Mouse (Mus musculus) cortical plate, adult 2 months (tissue): Measurements from ENCODE around the gene Thsd7b.

Experiments
- CTCF ChIP-seq: fragments of 200-500 bp; IDR thresholded peaks from 2 replicates; pipeline ENCODE4 v1.5.1; 2011; ENCODE audit warnings: mild to moderate bottlenecking, control low read depth, low read length; ENCODE audit not compliant: insufficient read depth; ENCODE audit errors: extremely low read depth
- POLR2A ChIP-seq: fragments of 200-500 bp; IDR thresholded peaks from 2 replicates; pipeline ENCODE4 v1.6.1; 2011; ENCODE audit warnings: mild to moderate bottlenecking, low read length, control low read depth; ENCODE audit not compliant: insufficient read depth; ENCODE audit errors: extremely low read depth

- TF ChIP-seq CTCF (no peak), POLR2A (no peak)
Observed at GRCm38 (mm10) chr1:130099227-130099626, 826.1 kb downstream of the Thsd7b start.
